Mouse (Mus musculus) liver, postnatal 0 days (tissue): Measurements from ENCODE around the gene Casr.

Source experiments
- CTCF ChIP-seq: sonication (generic); IDR thresholded peaks from 2 replicates; pipeline ENCODE4 v1.5.1; 2016; ENCODE audit warnings: antibody characterized with exemption, low read depth
- EP300 ChIP-seq: IDR thresholded peaks from 2 replicates; pipeline ENCODE4 v1.6.1; 2016; ENCODE audit warnings: antibody characterized with exemption, low read depth, mild to moderate bottlenecking

GRCm38 (mm10) chr16:36561386-36562338 is at the start of gene Casr:
- TF ChIP-seq CTCF, result no peak
- TF ChIP-seq EP300, result no peak
